Mouse (Mus musculus) adrenal gland, postnatal 25 days (tissue): ENCODE measurements at regions not wholly inside any gene's neighbourhood (a gene's known extent, or its start where the extent isn't known, plus 50 kb on each side); places are given as distances from the start of the nearest gene placed in this dataset.

Experiments used
- DNase-seq: peaks from one replicate; pipeline ENCODE4 v3.0.0; 2021; ENCODE audit warnings: mixed read lengths

GRCm38 (mm10) chr2:50690120-50691103 lies 393.8 kb upstream of the Mmadhc start:
- DNase-seq: no peak

- no peak for DNase-seq
Measured at GRCm38 (mm10) chr2:50687672-50688151, 391.1 kb upstream of the Mmadhc start.

- peak; percentile 71 for DNase-seq
Measured at GRCm38 (mm10) chr2:50687222-50687621, 390.6 kb upstream of the Mmadhc start.

- DNase-seq: no peak
Measured at GRCm38 (mm10) chr2:50677456-50677855, 380.9 kb upstream of the Mmadhc start.

- DNase-seq: no peak
Measured at GRCm38 (mm10) chr2:50675736-50676550, 379.3 kb upstream of the Mmadhc start.

GRCm38 (mm10) chr2:50674856-50675175 lies 378.2 kb upstream of the Mmadhc start:
- DNase-seq: no peak

GRCm38 (mm10) chr2:50674151-50674855 lies 377.7 kb upstream of the Mmadhc start:
- no peak for DNase-seq

GRCm38 (mm10) chr2:50669297-50669696 lies 372.7 kb upstream of the Mmadhc start:
- DNase-seq: no peak

- DNase-seq: no peak
Measured at GRCm38 (mm10) chr2:50668789-50669188, 372.2 kb upstream of the Mmadhc start.

- DNase-seq: no peak
Measured at GRCm38 (mm10) chr2:50667180-50667579, 370.6 kb upstream of the Mmadhc start.

- no peak for DNase-seq
Measured at GRCm38 (mm10) chr2:50662504-50662903, 365.9 kb upstream of the Mmadhc start.

- DNase-seq: no peak
Measured at GRCm38 (mm10) chr2:50660000-50660399, 363.4 kb upstream of the Mmadhc start.

- no peak for DNase-seq
Measured at GRCm38 (mm10) chr2:50657826-50658225, 361.2 kb upstream of the Mmadhc start.

- DNase-seq: no peak
Measured at GRCm38 (mm10) chr2:50656351-50656750, 359.8 kb upstream of the Mmadhc start.

- DNase-seq: peak; percentile 39
Measured at GRCm38 (mm10) chr2:50654953-50655324, 358.3 kb upstream of the Mmadhc start.

- no peak for DNase-seq
Measured at GRCm38 (mm10) chr2:50654221-50654952, 357.8 kb upstream of the Mmadhc start.

- DNase-seq: no peak
Measured at GRCm38 (mm10) chr2:50653121-50653615, 356.6 kb upstream of the Mmadhc start.

GRCm38 (mm10) chr2:50649656-50650055 lies 353.1 kb upstream of the Mmadhc start:
- no peak for DNase-seq

GRCm38 (mm10) chr2:50643219-50643618 lies 346.6 kb upstream of the Mmadhc start:
- no peak for DNase-seq

GRCm38 (mm10) chr2:50642198-50642597 lies 345.6 kb upstream of the Mmadhc start:
- no peak for DNase-seq

- DNase-seq: no peak
Measured at GRCm38 (mm10) chr2:50635896-50636295, 339.3 kb upstream of the Mmadhc start.

- no peak for DNase-seq
Measured at GRCm38 (mm10) chr2:50631786-50632185, 335.2 kb upstream of the Mmadhc start.
